Comparison of ENCODE assay signal across 23 mouse cellular contexts in genomic region chr17:9538371-9538770, GRCm38 (mm10).
"Had no signal": no experiment of that assay in that cellular context is flagged by ENCODE, and none has a peak within 500 bp of the region (broad histone marks: within the 10 kb centered on the region; RNA-seq: fewer than 3 reads in every experiment).

No protein-coding gene starts in this region.

- H3K4me1 ChIP-seq: liver, embryonic 13.5 days; liver, embryonic 15.5 days; lung, embryonic 15.5 days; megakaryocyte, embryonic 14.5 days; stomach, embryonic 15.5 days had no signal

- DNase-seq: liver, embryonic 13.5 days; liver, postnatal 0 days; lung, adult 2 months; lung, postnatal 14 days; lung, postnatal 36 days; right cerebral cortex, adult 18-20 months; right cerebral cortex, postnatal 25 days; right cerebral cortex, postnatal 4 days; thymus, adult 2 months; thymus, postnatal 25 days; thymus, postnatal 4 days had no signal

- H3K36me3 ChIP-seq: liver, embryonic 13.5 days; liver, embryonic 15.5 days; lung, embryonic 15.5 days; midbrain, embryonic 10.5 days; midbrain, embryonic 12.5 days; stomach, embryonic 15.5 days had no signal

- H3K9me3 ChIP-seq: liver, embryonic 15.5 days; lung, embryonic 15.5 days; stomach, embryonic 15.5 days had no signal

- H3K4me3 ChIP-seq: liver, embryonic 13.5 days; liver, embryonic 15.5 days; lung, embryonic 15.5 days; megakaryocyte, embryonic 14.5 days; midbrain, embryonic 10.5 days; midbrain, embryonic 12.5 days; myocyte; stomach, embryonic 15.5 days had no signal

- H3K4me2 ChIP-seq: liver, embryonic 11.5 days; liver, embryonic 13.5 days; liver, embryonic 15.5 days; lung, embryonic 15.5 days; midbrain, embryonic 12.5 days; stomach, embryonic 15.5 days had no signal

- ATAC-seq: liver, postnatal 0 days; lung, postnatal 0 days; midbrain, embryonic 16.5 days had no signal

- H3K9ac ChIP-seq: liver, embryonic 13.5 days; liver, embryonic 15.5 days; liver, postnatal 0 days; lung, embryonic 15.5 days; midbrain, embryonic 12.5 days; stomach, embryonic 15.5 days had no signal

- H3K27ac ChIP-seq: liver, embryonic 13.5 days; liver, embryonic 15.5 days; lung, embryonic 15.5 days; macrophage; stomach, embryonic 15.5 days; stomach, postnatal 0 days had no signal

- H3K27me3 ChIP-seq: liver, embryonic 13.5 days; liver, embryonic 15.5 days; lung, embryonic 15.5 days; megakaryocyte, embryonic 14.5 days; midbrain, embryonic 12.5 days; stomach, embryonic 15.5 days had no signal
